In the genomic region with DNA sequence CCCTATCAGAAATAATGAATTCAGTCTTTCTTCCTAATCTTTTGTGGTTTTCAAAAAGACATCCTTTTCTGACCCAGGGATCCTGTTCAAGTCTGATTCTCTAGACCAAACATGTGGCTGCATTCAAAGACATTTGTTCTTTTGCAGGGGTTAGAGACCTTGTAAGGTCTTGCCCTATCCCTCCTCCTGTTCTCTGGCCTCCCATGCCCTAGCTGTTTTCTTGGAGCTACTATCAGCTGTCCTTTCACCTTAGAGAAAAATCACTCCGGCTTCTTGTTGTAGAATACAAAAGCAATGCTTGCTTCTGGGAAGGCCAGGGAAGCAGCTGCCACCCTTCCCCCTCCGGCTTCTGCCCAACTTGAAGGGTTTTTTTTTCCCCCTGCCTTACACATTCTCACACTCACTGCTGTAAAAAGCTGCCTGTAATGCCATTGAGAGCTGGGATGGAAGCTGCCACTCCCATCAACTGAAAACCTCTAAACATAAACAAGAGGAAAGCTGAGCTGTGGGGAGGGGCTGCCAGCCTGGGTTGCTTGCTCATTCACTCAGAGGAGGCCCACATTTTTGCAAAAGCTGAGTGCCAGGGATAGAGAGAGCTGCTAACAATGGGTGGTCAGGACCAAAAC, we compare ENCODE assay signal across 10 mouse cellular contexts.
DNase-seq lines count a peak whose midpoint lies in the region; ATAC-seq and TF ChIP-seq lines count a peak whose summit lies in the region.
"Had no signal": no experiment of that assay in that cellular context is flagged by ENCODE, and none has a peak within 500 bp of the region (broad histone marks: within the 10 kb centered on the region; RNA-seq: fewer than 3 reads in every experiment).

No protein-coding gene starts in this region.

- H3K27ac ChIP-seq in ES-Bruce4 (ENCODE audit: insufficient read depth, low read length) = peak overlapping the region; percentile 90
- H3K27ac ChIP-seq in forebrain, embryonic 13.5 days = peak overlapping the region; percentile 86
- no peak overlapping the region; the same call in 1 of the 2 replicates for H3K27ac ChIP-seq in limb, embryonic 14.5 days (replicated peaks; ENCODE audit: low read depth, low read length)
- no peak overlapping the region for H3K27ac ChIP-seq in heart, adult 2 months
- H3K27ac ChIP-seq: liver, embryonic 14.5 days had no signal

- H3K27me3 ChIP-seq in ES-Bruce4 (ENCODE audit: control insufficient read depth, insufficient read depth, low read length, poor library complexity, severe bottlenecking) = no peaks in the 10 kb centered on the region
- peaks cover 13% of the 10 kb centered on the region; the same call in 1 of the 2 replicates for H3K27me3 ChIP-seq in forebrain, embryonic 13.5 days
- 0 out of 2 replicates have a peak, but pooled peaks cover 3% of the 10 kb centered on the region for H3K27me3 ChIP-seq in limb, embryonic 14.5 days (ENCODE audit: control insufficient read depth, insufficient read depth, low read length)
- no peaks in the 10 kb centered on the region for H3K27me3 ChIP-seq in heart, adult 2 months (ENCODE audit: control insufficient read depth, insufficient read depth, low read length)

- no peaks in the 10 kb centered on the region for H3K79me2 ChIP-seq in heart, adult 2 months (replicated peaks; ENCODE audit: control insufficient read depth, insufficient read depth, low read length)

- no peak for TF ChIP-seq CTCF in ES-Bruce4 (IDR thresholded peaks at IDR 0.05; ENCODE audit: low read depth, low read length)
- no peak for TF ChIP-seq CTCF in heart, adult 2 months (IDR thresholded peaks at IDR 0.05)

- intact Hi-C loops in heart, adult 2 months (cut with DNase I) = no loop called here

- no peak for TF ChIP-seq POLR2A in ES-Bruce4 (IDR thresholded peaks at IDR 0.05; ENCODE audit: insufficient read depth, low read length)
- TF ChIP-seq POLR2A in limb, embryonic 14.5 days (IDR thresholded peaks at IDR 0.05; ENCODE audit: borderline replicate concordance, extremely low read depth, insufficient read depth, insufficient read length) = no peak
- TF ChIP-seq POLR2A in heart, adult 2 months (IDR thresholded peaks at IDR 0.05; ENCODE audit: insufficient read depth, low read depth, low read length) = no peak

- H3K4me1 ChIP-seq in ES-Bruce4 (ENCODE audit: control insufficient read depth, insufficient read depth, low read length) = peaks cover 4% of the 10 kb centered on the region
- H3K4me1 ChIP-seq in forebrain, embryonic 13.5 days = peaks cover 11% of the 10 kb centered on the region; the same call in 1 of the 2 replicates
- no peaks in the 10 kb centered on the region for H3K4me1 ChIP-seq in limb, embryonic 14.5 days (ENCODE audit: control insufficient read depth, insufficient read depth, low read length)
- no peaks in the 10 kb centered on the region for H3K4me1 ChIP-seq in heart, adult 2 months (ENCODE audit: control insufficient read depth, insufficient read depth, low read length)

- no peak overlapping the region for H3K4me2 ChIP-seq in forebrain, embryonic 13.5 days
- no peak overlapping the region for H3K4me2 ChIP-seq in limb, embryonic 14.5 days (replicated peaks; ENCODE audit: low read depth, low read length, severe bottlenecking)

- TF ChIP-seq EP300 in ES-Bruce4 (IDR thresholded peaks at IDR 0.05; ENCODE audit: insufficient read depth, low read depth, low read length) = no peak
- no peak for TF ChIP-seq EP300 in heart, adult 2 months (IDR thresholded peaks at IDR 0.05; ENCODE audit: insufficient read depth, low read depth, low read length)

- peak; percentile 50 for DNase-seq in R1 (ENCODE audit: low read depth, low spot score)
- peak; percentile 5 for DNase-seq in limb, embryonic 14.5 days (ENCODE audit: low spot score)
- no peak for DNase-seq in heart, adult 2 months
- DNase-seq in frontal cortex, postnatal 36 days (ENCODE audit: low spot score in 2 of 2) = no peak
- no peak for DNase-seq in natural killer cell, adult 2 months (ENCODE audit: low spot score in 2 of 2)
- DNase-seq: kidney, postnatal 25 days had no signal

- no peaks in the 10 kb centered on the region for H3K36me3 ChIP-seq in ES-Bruce4 (ENCODE audit: control insufficient read depth, insufficient read depth, low read length, poor library complexity, severe bottlenecking)
- no peaks in the 10 kb centered on the region for H3K36me3 ChIP-seq in forebrain, embryonic 13.5 days (ENCODE audit: poor library complexity, severe bottlenecking)
- no peaks in the 10 kb centered on the region for H3K36me3 ChIP-seq in limb, embryonic 14.5 days (ENCODE audit: control insufficient read depth, insufficient read depth, low read length)
- H3K36me3 ChIP-seq in heart, adult 2 months (ENCODE audit: control insufficient read depth, insufficient read depth, low read length) = no peaks in the 10 kb centered on the region

- H3K4me3 ChIP-seq in ES-Bruce4 (ENCODE audit: low read depth, low read length) = no peak overlapping the region
- H3K4me3 ChIP-seq in forebrain, embryonic 13.5 days = no peak overlapping the region
- H3K4me3 ChIP-seq in limb, embryonic 14.5 days (replicated peaks; ENCODE audit: low read length) = no peak overlapping the region
- H3K4me3 ChIP-seq in heart, adult 2 months = no peak overlapping the region

- WGBS in forebrain, embryonic 13.5 days = 35% methylated on average over 2 of the region's 2 CpGs
- WGBS in limb, embryonic 14.5 days = 39% methylated on average over 2 of the region's 2 CpGs
- 69% methylated on average over 2 of the region's 2 CpGs for WGBS in heart, adult 2 months

- peak; percentile 92 for ATAC-seq in forebrain, embryonic 13.5 days
- ATAC-seq in limb, embryonic 14.5 days (ENCODE audit: low FRiP score, low read depth) = no peak
- no peak for ATAC-seq in granulocyte monocyte progenitor cell, adult 5-6 weeks (replicated peaks; ENCODE audit: poor library complexity, severe bottlenecking)

- H3K9ac ChIP-seq in ES-Bruce4 (ENCODE audit: low read depth, poor library complexity, severe bottlenecking) = no peak overlapping the region
- H3K9ac ChIP-seq in forebrain, embryonic 13.5 days = no peak overlapping the region
- no peak overlapping the region for H3K9ac ChIP-seq in limb, embryonic 14.5 days (ENCODE audit: low read depth, low read length, severe bottlenecking)
- H3K9ac ChIP-seq in heart, adult 2 months (ENCODE audit: low read depth, low read length) = no peak overlapping the region
- H3K9ac ChIP-seq: liver, embryonic 14.5 days had no signal

- H3K9me3 ChIP-seq in ES-Bruce4 (replicated peaks; ENCODE audit: control insufficient read depth, insufficient read depth, low read length, poor library complexity, severe bottlenecking) = no peaks in the 10 kb centered on the region
- no peaks in the 10 kb centered on the region for H3K9me3 ChIP-seq in forebrain, embryonic 13.5 days (replicated peaks)
- H3K9me3 ChIP-seq in limb, embryonic 14.5 days (ENCODE audit: control insufficient read depth, low read length) = no peaks in the 10 kb centered on the region

Comparison
In these comparisons a context has a peak if more than half of its experiments do, and no peak if none do; other contexts are left out.
1. H3K27ac ChIP-seq: peak in ES-Bruce4 (single experiment) and forebrain, embryonic 13.5 days (single experiment); none in limb, embryonic 14.5 days (single experiment) and heart, adult 2 months (single experiment).
2. DNase-seq: peak in R1 (single experiment) and limb, embryonic 14.5 days (single experiment); none in heart, adult 2 months (0 of 2), frontal cortex, postnatal 36 days (0 of 2) and natural killer cell, adult 2 months (0 of 2).